Mouse (Mus musculus): ENCODE results near the gene Raver1. TPM values are rescaled to one million over a fixed set of nuclear protein-coding genes. Genes with fewer than 3 reads are reported as not detected.

Gene Raver1
- polyA plus RNA-seq (2015; fragmentation: Nextera tagmentation; extraction: Ambion mirVana): 49.6 and 55.0 TPM in 2 replicates

GRCm38 (mm10) chr9:21091707-21092320 is at the start of gene Raver1, which contains the start of gene Gm38431:
Raver1 (minus strand) TSS chr9:21092008.
Gm38431 (minus strand) TSS chr9:21091997.
- H3K27me3 ChIP-seq: no peaks in the 10 kb centered on the region
- H3K4me1 ChIP-seq: peaks cover 13% of the 10 kb centered on the region
- peaks cover 33% of the 10 kb centered on the region for H3K36me3 ChIP-seq
- peak; percentile 100 for ATAC-seq (ENCODE audit: insufficient number of reproducible peaks, low FRiP score, low TSS enrichment, low read depth)
- peak within 1 kb of the TSS; percentile 67 for H3K4me3 ChIP-seq
- no peaks in the 10 kb centered on the region for H3K9me3 ChIP-seq
- under 1% methylated on average over 54 of the region's 54 CpGs for WGBS
- peak within 1 kb of the TSS; percentile 90 for H3K9ac ChIP-seq
- H3K4me2 ChIP-seq: peak within 1 kb of the TSS; percentile 71
- H3K27ac ChIP-seq: peak within 1 kb of the TSS; percentile 95

GRCm38 (mm10) chr9:21138386-21138785 is 46.6 kb upstream of the Raver1 start:
- WGBS: 72% methylated on average over 4 of the region's 4 CpGs
- no peaks in the 10 kb centered on the region for H3K27me3 ChIP-seq
- H3K4me3 ChIP-seq: no peak overlapping the region
- no peak overlapping the region for H3K9ac ChIP-seq
- peaks cover 59% of the 10 kb centered on the region for H3K36me3 ChIP-seq
- H3K27ac ChIP-seq: no peak overlapping the region
- no peaks in the 10 kb centered on the region for H3K4me1 ChIP-seq
- no peak for ATAC-seq (ENCODE audit: insufficient number of reproducible peaks, low FRiP score, low TSS enrichment, low read depth)
- no peaks in the 10 kb centered on the region for H3K9me3 ChIP-seq
- no peak overlapping the region for H3K4me2 ChIP-seq

GRCm38 (mm10) chr9:21137229-21137628 is 45.4 kb upstream of the Raver1 start:
- no peaks in the 10 kb centered on the region for H3K27me3 ChIP-seq
- no peak overlapping the region for H3K27ac ChIP-seq
- no peak overlapping the region for H3K4me3 ChIP-seq
- peaks cover 48% of the 10 kb centered on the region for H3K36me3 ChIP-seq
- no peak for ATAC-seq (ENCODE audit: insufficient number of reproducible peaks, low FRiP score, low TSS enrichment, low read depth)
- no peak overlapping the region for H3K9ac ChIP-seq
- 42% methylated on average over 3 of the region's 3 CpGs for WGBS
- no peaks in the 10 kb centered on the region for H3K4me1 ChIP-seq
- H3K9me3 ChIP-seq: no peaks in the 10 kb centered on the region
- no peak overlapping the region for H3K4me2 ChIP-seq

GRCm38 (mm10) chr9:21136401-21136800 is 44.6 kb upstream of the Raver1 start:
- Histone ChIP-seq H3K9ac (no peak overlapping the region), H3K9me3 (no peaks in the 10 kb centered on the region), H3K4me2 (no peak overlapping the region), H3K36me3 (peaks cover 40% of the 10 kb centered on the region), H3K27me3 (no peaks in the 10 kb centered on the region), H3K4me3 (no peak overlapping the region), H3K27ac (no peak overlapping the region), H3K4me1 (no peaks in the 10 kb centered on the region)
- WGBS: 80% methylated on average over 6 of the region's 6 CpGs
- no peak for ATAC-seq (ENCODE audit: insufficient number of reproducible peaks, low FRiP score, low TSS enrichment, low read depth)

GRCm38 (mm10) chr9:21135941-21136381 is 44.2 kb upstream of the Raver1 start:
- 36% methylated on average over 1 of the region's 1 CpGs for WGBS
- no peak for ATAC-seq (ENCODE audit: insufficient number of reproducible peaks, low FRiP score, low TSS enrichment, low read depth)
- Histone ChIP-seq H3K9ac (no peak overlapping the region), H3K27me3 (no peaks in the 10 kb centered on the region), H3K36me3 (peaks cover 36% of the 10 kb centered on the region), H3K4me2 (no peak overlapping the region), H3K4me1 (no peaks in the 10 kb centered on the region), H3K9me3 (no peaks in the 10 kb centered on the region), H3K27ac (no peak overlapping the region), H3K4me3 (no peak overlapping the region)

GRCm38 (mm10) chr9:21135329-21135890 is 43.6 kb upstream of the Raver1 start:
- Histone ChIP-seq H3K4me1 (peaks cover 3% of the 10 kb centered on the region), H3K4me2 (no peak overlapping the region), H3K4me3 (no peak overlapping the region), H3K9me3 (no peaks in the 10 kb centered on the region), H3K36me3 (peaks cover 31% of the 10 kb centered on the region), H3K9ac (no peak overlapping the region), H3K27ac (no peak overlapping the region), H3K27me3 (no peaks in the 10 kb centered on the region)
- 83% methylated on average over 4 of the region's 4 CpGs for WGBS
- ATAC-seq (ENCODE audit: insufficient number of reproducible peaks, low FRiP score, low TSS enrichment, low read depth): no peak

GRCm38 (mm10) chr9:21134595-21135328 is 43.0 kb upstream of the Raver1 start:
- Histone ChIP-seq H3K27me3 (no peaks in the 10 kb centered on the region), H3K9ac (no peak overlapping the region), H3K4me3 (no peak overlapping the region), H3K27ac (no peak overlapping the region), H3K36me3 (peaks cover 24% of the 10 kb centered on the region), H3K9me3 (no peaks in the 10 kb centered on the region), H3K4me1 (peaks cover 9% of the 10 kb centered on the region), H3K4me2 (no peak overlapping the region)
- 67% methylated on average over 9 of the region's 9 CpGs for WGBS
- ATAC-seq (ENCODE audit: insufficient number of reproducible peaks, low FRiP score, low TSS enrichment, low read depth): no peak

- H3K9me3 ChIP-seq: no peaks in the 10 kb centered on the region
- WGBS: 72% methylated on average over 9 of the region's 9 CpGs
- H3K4me2 ChIP-seq: no peak overlapping the region
- no peaks in the 10 kb centered on the region for H3K27me3 ChIP-seq
- H3K4me3 ChIP-seq: no peak overlapping the region
- H3K9ac ChIP-seq: no peak overlapping the region
- H3K36me3 ChIP-seq: peaks cover 14% of the 10 kb centered on the region
- H3K4me1 ChIP-seq: peaks cover 10% of the 10 kb centered on the region
- no peak overlapping the region for H3K27ac ChIP-seq
- no peak for ATAC-seq (ENCODE audit: insufficient number of reproducible peaks, low FRiP score, low TSS enrichment, low read depth)
Measured at GRCm38 (mm10) chr9:21133064-21133707, 41.4 kb upstream of the Raver1 start.

GRCm38 (mm10) chr9:21132102-21132775 is 40.4 kb upstream of the Raver1 start:
- Histone ChIP-seq H3K4me1 (peaks cover 10% of the 10 kb centered on the region), H3K27ac (no peak overlapping the region), H3K36me3 (peaks cover 12% of the 10 kb centered on the region; the same call in 1 of the 2 replicates), H3K9me3 (no peaks in the 10 kb centered on the region), H3K4me3 (no peak overlapping the region), H3K9ac (no peak overlapping the region), H3K27me3 (no peaks in the 10 kb centered on the region), H3K4me2 (no peak overlapping the region)
- ATAC-seq (ENCODE audit: insufficient number of reproducible peaks, low FRiP score, low TSS enrichment, low read depth): no peak
- 79% methylated on average over 12 of the region's 12 CpGs for WGBS

GRCm38 (mm10) chr9:21131059-21131956 is 39.5 kb upstream of the Raver1 start, which contains the start of gene Tyk2:
Tyk2 (minus strand) TSS chr9:21131243.
- WGBS: 6% methylated on average over 37 of the region's 37 CpGs
- peaks cover 21% of the 10 kb centered on the region for H3K36me3 ChIP-seq
- H3K4me1 ChIP-seq: peaks cover 10% of the 10 kb centered on the region
- peak within 1 kb of the TSS; percentile 70 for H3K27ac ChIP-seq
- H3K9me3 ChIP-seq: no peaks in the 10 kb centered on the region
- peak within 1 kb of the TSS; percentile 63 for H3K4me2 ChIP-seq
- peak within 1 kb of the TSS; percentile 66 for H3K4me3 ChIP-seq
- H3K27me3 ChIP-seq: no peaks in the 10 kb centered on the region
- ATAC-seq (ENCODE audit: insufficient number of reproducible peaks, low FRiP score, low TSS enrichment, low read depth): peak; percentile 96
- peak within 1 kb of the TSS; percentile 41 for H3K9ac ChIP-seq

GRCm38 (mm10) chr9:21126259-21126627 is 34.4 kb upstream of the Raver1 start:
- no peak for ATAC-seq (ENCODE audit: insufficient number of reproducible peaks, low FRiP score, low TSS enrichment, low read depth)
- H3K27me3 ChIP-seq: no peaks in the 10 kb centered on the region
- no peak overlapping the region for H3K27ac ChIP-seq
- peaks cover 56% of the 10 kb centered on the region for H3K36me3 ChIP-seq
- H3K4me2 ChIP-seq: no peak overlapping the region
- 64% methylated on average over 2 of the region's 2 CpGs for WGBS
- H3K9ac ChIP-seq: no peak overlapping the region
- peaks cover 10% of the 10 kb centered on the region for H3K4me1 ChIP-seq
- H3K4me3 ChIP-seq: no peak overlapping the region
- H3K9me3 ChIP-seq: no peaks in the 10 kb centered on the region
